Mouse (Mus musculus) forebrain, embryonic 16.5 days (tissue): ENCODE data around the gene Muc3. TPM values are rescaled to one million over a fixed set of nuclear protein-coding genes. Genes with fewer than 3 reads are reported as not detected.

Experiments used
- ATAC-seq: fragments of 200-750 bp; cut with Nextera tagmentation; 2 replicates; pipeline ENCODE4 v1.8.0; 2017; ENCODE audit warnings: mild to moderate bottlenecking, moderate library complexity
- H3K27ac ChIP-seq: fragments of 300-500 bp; sonication (generic); 2 replicates; pipeline ENCODE4 v1.5.1; 2014; ENCODE audit warnings: low read length, control low read depth
- H3K27me3 ChIP-seq: fragments of 300-500 bp; sonication (generic); replicated peaks from 2 replicates; pipeline ENCODE4 v1.6.1; 2014; ENCODE audit warnings: low read length; ENCODE audit not compliant: control insufficient read depth, insufficient read depth
- H3K36me3 ChIP-seq: fragments of 300-500 bp; sonication (generic); 2 replicates; pipeline ENCODE4 v1.6.1; 2014; ENCODE audit not compliant: control insufficient read depth, insufficient read depth
- H3K4me1 ChIP-seq: fragments of 300-500 bp; sonication (generic); replicated peaks from 2 replicates; pipeline ENCODE4 v1.6.1; 2014; ENCODE audit warnings: low read length; ENCODE audit not compliant: control insufficient read depth, insufficient read depth
- H3K4me2 ChIP-seq: fragments of 300-500 bp; sonication (generic); 2 replicates; pipeline ENCODE4 v1.6.1; 2014; ENCODE audit warnings: mild to moderate bottlenecking, low read length, control low read depth
- H3K4me3 ChIP-seq: fragments of 300-500 bp; sonication (generic); replicated peaks from 2 replicates; pipeline ENCODE4 v1.5.1; 2014; ENCODE audit warnings: mild to moderate bottlenecking, low read length, control low read depth
- H3K9ac ChIP-seq: fragments of 300-500 bp; sonication (generic); replicated peaks from 2 replicates; pipeline ENCODE4 v1.6.1; 2014; ENCODE audit warnings: low read depth, low read length, control low read depth
- H3K9me3 ChIP-seq: fragments of 300-500 bp; sonication (generic); 2 replicates; pipeline ENCODE4 v1.6.1; 2016; ENCODE audit warnings: low read length; ENCODE audit not compliant: control insufficient read depth
- WGBS: fragments of 180-500 bp; shearing (Covaris S2); extraction: QIAGEN DNeasy Blood & Tissue Kit; methylation state at CpG from one replicate; pipeline ENCODE4 v1.1.7; 2014; 5-methylcytosine and 5-hydroxymethylcytosine counted together
- polyA plus RNA-seq: library from polyadenylated mRNA; unstranded; fragments of >200 nt; fragmentation: Nextera tagmentation; extraction: Ambion mirVana; gene quantifications from 2 replicates; pipeline ENCODE4 v1.2.1, GENCODE M21; 2015

Gene Muc3
- polyA plus RNA-seq, 1 experiment from 2014 or later, result not detected

DNA sequence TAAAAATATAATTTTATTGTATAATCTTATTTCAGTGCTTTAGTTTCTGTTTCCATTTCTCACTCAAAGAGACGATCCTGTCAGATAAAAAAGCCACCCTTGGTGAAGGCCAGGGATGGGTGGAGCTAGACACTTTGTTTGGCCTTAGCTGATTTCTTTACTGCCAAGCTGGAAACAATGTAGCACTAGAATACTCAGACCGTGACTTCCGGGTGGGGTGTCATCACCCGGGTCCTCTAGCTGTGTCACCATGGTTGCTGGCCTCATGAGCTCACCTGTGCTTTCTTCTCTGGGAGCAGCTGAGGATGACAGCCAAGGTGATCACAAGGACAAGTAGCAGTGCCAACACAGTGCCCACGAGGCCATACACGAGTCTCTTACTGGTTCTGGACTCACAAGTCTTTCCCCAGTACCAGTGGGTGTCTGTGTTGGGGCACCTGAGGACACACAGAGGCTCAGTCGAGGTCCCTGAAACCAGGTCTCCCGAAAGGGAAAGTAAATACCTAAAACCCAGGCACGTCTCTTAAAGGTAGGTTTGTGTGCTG lies 21.8 kb upstream of the Muc3 start:
- no peaks in the 10 kb centered on the region for H3K9me3 ChIP-seq
- no peaks in the 10 kb centered on the region for H3K27me3 ChIP-seq
- H3K4me1 ChIP-seq, result no peaks in the 10 kb centered on the region
- ATAC-seq, result no peak
- H3K36me3 ChIP-seq, result no peaks in the 10 kb centered on the region
- H3K9ac ChIP-seq, result no peak overlapping the region
- 77% methylated on average over 9 of the region's 9 CpGs for WGBS
- H3K27ac ChIP-seq, result no peak overlapping the region
- no peak overlapping the region for H3K4me2 ChIP-seq
- H3K4me3 ChIP-seq, result no peak overlapping the region

DNA sequence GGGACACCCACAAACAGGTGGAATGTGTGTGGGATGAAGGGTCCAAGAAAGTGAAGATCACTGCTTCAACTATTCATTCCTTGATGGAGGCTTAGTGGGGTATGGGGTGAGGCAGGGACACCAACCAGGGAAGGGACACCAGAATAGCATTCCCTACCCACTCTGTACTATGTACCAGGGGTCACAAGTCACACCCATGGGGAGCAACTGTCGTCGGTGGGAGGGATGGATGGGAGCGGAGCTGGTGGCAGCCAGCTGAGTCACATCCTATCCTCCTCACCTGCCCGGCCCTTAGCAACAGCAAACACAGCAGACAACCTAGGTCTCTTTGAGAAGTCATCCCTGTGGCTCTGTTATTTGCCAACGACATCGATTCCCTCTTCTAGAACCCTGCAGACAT lies 18.4 kb upstream of the Muc3 start:
- WGBS, result 78% methylated on average over 6 of the region's 6 CpGs
- H3K9ac ChIP-seq, result no peak overlapping the region
- no peaks in the 10 kb centered on the region for H3K36me3 ChIP-seq
- H3K27me3 ChIP-seq, result no peaks in the 10 kb centered on the region
- no peaks in the 10 kb centered on the region for H3K9me3 ChIP-seq
- no peaks in the 10 kb centered on the region for H3K4me1 ChIP-seq
- no peak overlapping the region for H3K4me3 ChIP-seq
- no peak for ATAC-seq
- H3K4me2 ChIP-seq, result no peak overlapping the region
- no peak overlapping the region for H3K27ac ChIP-seq

DNA sequence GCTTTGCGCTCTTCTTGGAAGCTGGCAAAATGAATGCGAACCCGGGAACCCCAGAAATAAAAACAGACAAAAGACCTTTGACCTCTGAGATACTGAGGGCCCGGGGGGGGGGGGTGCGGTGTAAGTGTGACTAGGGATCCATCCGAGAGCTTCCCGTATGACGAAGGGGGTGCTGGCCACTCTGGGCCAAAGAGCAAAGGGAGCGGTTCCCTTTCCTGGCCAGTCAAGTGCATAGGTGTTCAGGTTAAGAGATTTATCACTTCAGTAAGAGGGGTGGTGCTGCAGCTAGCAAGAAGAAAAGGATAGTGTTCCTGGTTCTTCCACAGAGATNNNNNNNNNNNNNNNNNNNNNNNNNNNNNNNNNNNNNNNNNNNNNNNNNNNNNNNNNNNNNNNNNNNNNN lies 16.9 kb upstream of the Muc3 start:
- ATAC-seq, result no peak
- H3K4me3 ChIP-seq, result no peak overlapping the region
- 84% methylated on average over 9 of the region's 9 CpGs for WGBS
- H3K4me2 ChIP-seq, result no peak overlapping the region
- no peaks in the 10 kb centered on the region for H3K27me3 ChIP-seq
- H3K27ac ChIP-seq, result no peak overlapping the region
- H3K9ac ChIP-seq, result no peak overlapping the region
- no peaks in the 10 kb centered on the region for H3K36me3 ChIP-seq
- no peaks in the 10 kb centered on the region for H3K4me1 ChIP-seq
- no peaks in the 10 kb centered on the region for H3K9me3 ChIP-seq

DNA sequence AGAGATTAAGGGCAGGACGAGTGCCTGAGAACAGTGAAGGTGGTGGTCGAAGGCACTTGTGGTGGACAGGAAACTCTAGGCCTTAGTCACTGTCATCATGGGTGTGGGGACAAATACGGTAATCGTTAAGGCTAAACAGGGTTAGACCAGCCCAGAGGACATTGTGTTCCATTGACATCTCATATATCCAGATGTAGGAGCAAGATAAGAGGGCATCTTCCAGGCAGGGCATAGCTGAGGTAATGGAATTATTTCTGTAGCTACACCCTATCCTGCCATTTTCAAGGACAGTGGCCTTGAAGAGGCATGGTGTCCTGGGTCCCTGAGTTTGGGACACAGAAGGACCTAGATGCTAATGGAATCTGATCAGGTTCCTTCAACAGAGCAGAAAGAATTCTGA lies 12.7 kb upstream of the Muc3 start:
- Histone ChIP-seq H3K9ac (no peak overlapping the region), H3K27me3 (no peaks in the 10 kb centered on the region), H3K27ac (no peak overlapping the region), H3K4me2 (no peak overlapping the region), H3K4me1 (no peaks in the 10 kb centered on the region), H3K9me3 (0 out of 2 replicates have a peak, but pooled peaks cover 2% of the 10 kb centered on the region), H3K4me3 (no peak overlapping the region), H3K36me3 (no peaks in the 10 kb centered on the region)
- 73% methylated on average over 4 of the region's 4 CpGs for WGBS
- no peak for ATAC-seq

DNA sequence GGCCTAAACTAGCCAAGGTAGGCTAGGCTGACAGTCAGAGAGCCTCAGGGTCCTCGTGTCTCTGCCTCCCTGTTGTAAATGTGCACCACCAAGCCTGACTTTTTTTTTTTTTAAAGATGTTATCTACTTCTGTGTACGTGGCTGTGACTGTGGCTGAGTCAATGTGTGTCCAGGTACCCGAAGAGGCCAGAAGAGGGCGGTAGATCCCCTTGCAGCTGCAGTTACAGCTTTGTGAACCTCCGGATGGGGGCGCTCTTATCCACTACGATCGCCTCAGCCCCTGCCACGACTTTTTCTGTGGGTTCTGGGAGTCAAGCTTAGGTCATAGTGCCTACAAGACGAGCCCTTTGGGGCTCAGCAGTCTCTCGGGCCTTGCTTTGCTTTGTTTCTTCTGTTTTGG lies 10.3 kb upstream of the Muc3 start:
- Histone ChIP-seq H3K9me3 (0 out of 2 replicates have a peak, but pooled peaks cover 2% of the 10 kb centered on the region), H3K4me3 (no peak overlapping the region), H3K27ac (no peak overlapping the region), H3K4me2 (no peak overlapping the region), H3K9ac (no peak overlapping the region), H3K36me3 (no peaks in the 10 kb centered on the region), H3K4me1 (no peaks in the 10 kb centered on the region), H3K27me3 (no peaks in the 10 kb centered on the region)
- WGBS, result 35% methylated on average over 11 of the region's 11 CpGs
- ATAC-seq, result no peak

DNA sequence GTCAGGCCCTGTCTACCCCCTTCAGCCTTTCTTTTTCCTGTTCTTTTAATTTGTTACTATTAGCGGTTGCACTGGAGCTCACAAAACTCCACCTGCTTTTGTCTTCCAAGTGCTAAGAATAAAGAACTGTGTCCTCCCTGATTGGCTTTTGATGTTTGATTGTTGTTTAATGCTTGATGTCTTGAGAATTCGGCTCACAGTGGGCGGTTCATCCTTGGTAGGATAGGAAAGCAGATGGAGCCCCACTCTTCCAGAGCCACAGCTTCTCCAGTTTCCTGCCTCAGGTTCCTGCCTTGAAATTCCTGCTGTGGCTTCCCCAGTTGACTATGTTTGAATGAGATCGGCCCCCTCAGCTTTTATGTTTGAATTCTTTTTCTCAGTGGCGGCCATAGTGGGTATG lies 4.2 kb upstream of the Muc3 start:
- no peak for ATAC-seq
- H3K27ac ChIP-seq, result no peak overlapping the region
- H3K9me3 ChIP-seq, result peaks cover 10% of the 10 kb centered on the region
- H3K4me1 ChIP-seq, result no peaks in the 10 kb centered on the region
- no peak overlapping the region for H3K4me2 ChIP-seq
- no peaks in the 10 kb centered on the region for H3K27me3 ChIP-seq
- WGBS, result 93% methylated on average over 5 of the region's 5 CpGs
- H3K4me3 ChIP-seq, result no peak overlapping the region
- no peak overlapping the region for H3K9ac ChIP-seq
- no peaks in the 10 kb centered on the region for H3K36me3 ChIP-seq

DNA sequence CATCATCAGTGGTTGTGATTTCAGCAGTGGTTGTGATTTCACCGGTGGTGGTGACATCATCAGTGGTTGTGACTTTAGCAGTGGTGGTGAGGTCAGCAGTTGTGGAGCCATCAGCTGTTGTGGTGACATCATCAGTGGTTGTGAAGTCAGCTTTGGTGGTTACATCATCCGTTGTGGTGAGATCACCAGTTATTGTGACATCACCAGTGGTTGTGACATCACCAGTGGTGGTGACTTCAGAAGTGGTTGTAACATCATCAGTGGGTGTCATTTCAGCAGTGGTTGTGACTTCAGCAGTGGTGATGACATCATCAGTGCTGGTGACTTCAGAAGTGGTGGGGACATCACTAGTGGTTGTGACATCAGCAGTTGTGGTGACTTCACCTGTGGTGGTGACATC lies 3.5 kb upstream of the Muc3 start:
- ATAC-seq, result no peak
- 71% methylated on average over 2 of the region's 2 CpGs for WGBS
- Histone ChIP-seq H3K36me3 (no peaks in the 10 kb centered on the region), H3K9ac (no peak overlapping the region), H3K27ac (no peak overlapping the region), H3K27me3 (no peaks in the 10 kb centered on the region), H3K4me1 (no peaks in the 10 kb centered on the region), H3K4me2 (no peak overlapping the region), H3K9me3 (peaks cover 10% of the 10 kb centered on the region), H3K4me3 (no peak overlapping the region)

DNA sequence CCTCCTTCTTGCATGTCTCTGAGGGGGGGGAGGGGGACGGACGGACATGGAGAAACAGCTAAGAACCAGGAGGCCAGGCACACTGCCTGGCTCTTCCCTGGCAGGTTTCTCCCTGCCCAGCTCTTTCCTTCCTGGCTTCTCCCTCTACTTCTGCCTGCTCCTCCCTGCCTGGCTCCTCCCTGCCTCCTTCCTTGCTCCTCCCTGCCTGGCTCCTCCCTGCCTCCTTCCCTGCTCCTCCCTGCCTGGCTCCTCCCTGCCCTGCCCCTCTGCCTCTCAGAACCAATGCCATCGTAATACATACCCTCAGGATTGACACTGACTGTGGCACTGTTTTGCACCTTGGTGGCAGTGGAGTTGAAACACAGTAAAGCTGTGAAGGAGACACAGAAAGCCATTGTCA lies 8.3 kb downstream of the Muc3 start:
- no peaks in the 10 kb centered on the region for H3K36me3 ChIP-seq
- 46% methylated on average over 3 of the region's 3 CpGs for WGBS
- no peak for ATAC-seq

DNA sequence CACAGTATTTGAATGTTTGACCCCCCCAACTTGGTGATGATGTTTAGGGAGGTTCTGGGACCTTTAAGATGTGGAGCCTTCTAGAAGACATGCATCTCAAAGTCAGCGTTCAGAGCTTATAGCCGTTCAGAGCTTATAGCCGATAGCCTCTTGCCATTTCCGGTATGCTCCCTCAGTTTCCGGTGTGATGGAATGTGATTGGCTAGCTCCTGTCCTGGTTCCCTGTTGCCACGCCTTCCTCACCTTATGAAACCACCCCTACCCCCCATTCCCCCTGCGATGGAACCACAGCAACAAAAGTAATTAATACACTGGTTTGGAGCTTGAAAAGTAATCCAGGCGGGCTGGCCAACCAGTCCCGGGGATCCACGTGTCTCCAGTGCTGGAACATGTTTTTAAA lies 10.1 kb downstream of the Muc3 start:
- H3K27ac ChIP-seq, result no peak overlapping the region

More for the DNA sequence above, 8.3 kb downstream of the Muc3 start:
- Histone ChIP-seq H3K27me3 (no peaks in the 10 kb centered on the region), H3K27ac (no peak overlapping the region), H3K4me2 (no peak overlapping the region), H3K4me1 (no peaks in the 10 kb centered on the region), H3K9ac (no peak overlapping the region), H3K9me3 (no peaks in the 10 kb centered on the region), H3K4me3 (no peak overlapping the region)

DNA sequence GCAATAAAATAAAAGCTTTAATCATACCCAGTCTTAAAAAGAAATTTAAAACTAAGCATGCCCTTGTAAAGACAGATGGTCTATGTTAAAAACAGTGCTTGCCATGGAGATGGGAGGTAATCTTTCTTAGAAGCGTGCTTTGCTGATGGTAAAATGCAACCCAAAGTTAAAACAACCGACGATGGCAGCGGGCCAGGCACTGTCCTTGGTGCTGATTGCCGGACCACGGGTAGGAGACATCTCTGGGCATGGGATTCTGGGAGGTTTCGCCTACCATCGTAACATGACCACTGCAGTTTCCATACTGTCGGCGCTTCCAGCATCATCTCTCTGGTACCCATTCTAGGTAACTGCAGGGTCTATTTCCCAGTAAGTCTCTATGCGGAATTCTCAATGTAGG lies 14.2 kb downstream of the Muc3 start:
- Histone ChIP-seq H3K9ac (no peak overlapping the region), H3K4me2 (no peak overlapping the region), H3K4me1 (no peaks in the 10 kb centered on the region), H3K36me3 (no peaks in the 10 kb centered on the region), H3K27ac (no peak overlapping the region), H3K4me3 (no peak overlapping the region), H3K9me3 (no peaks in the 10 kb centered on the region), H3K27me3 (no peaks in the 10 kb centered on the region)
- 41% methylated on average over 11 of the region's 11 CpGs for WGBS
- ATAC-seq, result no peak

More for the DNA sequence above, 10.1 kb downstream of the Muc3 start:
- H3K9ac ChIP-seq, result no peak overlapping the region
- WGBS, result 85% methylated on average over 10 of the region's 10 CpGs
- H3K4me3 ChIP-seq, result no peak overlapping the region
- H3K27me3 ChIP-seq, result no peaks in the 10 kb centered on the region
- H3K9me3 ChIP-seq, result no peaks in the 10 kb centered on the region
- no peaks in the 10 kb centered on the region for H3K36me3 ChIP-seq
- ATAC-seq, result no peak
- H3K4me1 ChIP-seq, result no peaks in the 10 kb centered on the region
- no peak overlapping the region for H3K4me2 ChIP-seq
